Mouse (Mus musculus) megakaryocyte, embryonic 14.5 days (primary cell): ENCODE data around the gene Cnr2.

Experiments
- FLI1 ChIP-seq: IDR thresholded peaks from 2 replicates; pipeline ENCODE4 v1.6.1; 2012; ENCODE audit warnings: low read length, inconsistent platforms, mixed read lengths
- GATA1 ChIP-seq: IDR thresholded peaks from 3 replicates; pipeline ENCODE4 v1.6.1; 2012; ENCODE audit warnings: mixed read lengths, low read length, inconsistent platforms, borderline replicate concordance

- TF ChIP-seq GATA1 (no peak), FLI1 (no peak)
These were observed 5.3 kb upstream of the Cnr2 start for GRCm38 (mm10) chr4:135889884-135890283.
